Mouse (Mus musculus): ENCODE results near the gene Ldah. TPM values are rescaled to one million over a fixed set of nuclear protein-coding genes. Genes with fewer than 3 reads are reported as not detected.
"Not testable (repeated sequence)": the region's sequence is repeated elsewhere in the genome, so short reads cannot be mapped to it uniquely, and the experiment has no call there.

Gene Ldah
- 10 to 100 TPM; 38.9 to 45.2 TPM for total RNA-seq (2021)
- long read RNA-seq, experiment 1, transcript Ldah-201 (7 exons, 2,737 nt) = major isoform, 7 of 31 reads
- long read RNA-seq, experiment 1, partial matches to known transcripts = 0 of 31 reads
- long read RNA-seq, experiment 1, other reads (novel, unspliced or antisense) = 23 of 31 reads
- long read RNA-seq, experiment 2, transcript Ldah-201 (7 exons, 2,737 nt) = major isoform, 7 of 32 reads
- long read RNA-seq, experiment 2, partial matches to known transcripts = 3 of 32 reads
- long read RNA-seq, experiment 2, other reads (novel, unspliced or antisense) = 20 of 32 reads

DNA sequence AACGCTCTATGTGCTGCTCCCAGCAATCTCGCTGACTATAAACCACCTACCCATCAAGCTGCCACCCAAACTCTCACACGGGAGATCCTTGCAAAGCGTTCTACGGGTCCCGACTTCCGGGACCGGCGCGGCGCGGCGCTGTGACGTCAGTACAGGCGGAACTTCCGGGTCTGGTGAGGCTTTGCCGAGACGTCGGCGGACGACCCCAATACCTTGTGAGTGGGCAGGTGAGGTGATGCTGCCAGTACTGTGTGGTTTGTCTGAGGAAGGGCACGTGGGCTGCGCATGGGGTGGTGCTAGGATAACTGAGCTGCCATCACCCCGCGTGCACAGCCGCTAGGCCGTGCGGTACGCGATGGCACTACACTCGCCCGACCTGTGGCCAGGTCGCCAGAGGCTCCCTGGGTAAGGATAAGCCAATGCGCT lies at the start of gene Ldah:
Ldah (plus strand) TSS at position 130 of the 426 bp plus-strand sequence.
- DNase-seq (ENCODE audit: low spot score in 2 of 2) = peak; percentile 70 to 75

DNA sequence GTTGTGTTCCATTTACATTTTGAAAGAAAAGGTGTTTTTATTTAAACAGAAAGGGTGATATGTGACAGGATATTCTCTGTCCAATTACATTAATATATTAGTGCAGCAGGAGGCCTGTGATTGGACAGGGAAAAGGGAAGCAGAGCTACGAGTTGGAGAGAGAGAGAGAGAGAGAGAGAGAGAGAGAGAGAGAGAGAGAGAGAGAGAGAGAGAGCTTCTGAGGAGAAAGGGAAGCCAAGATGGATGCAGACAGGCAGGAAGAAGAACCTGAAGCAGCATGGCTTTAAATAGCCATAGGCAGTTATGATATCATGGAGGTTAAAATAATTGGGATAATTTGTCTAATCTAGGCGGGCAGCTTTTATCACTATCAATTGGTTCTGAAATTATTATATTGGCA lies 40.2 kb upstream of the Ldah start:
- DNase-seq (ENCODE audit: low spot score in 2 of 2) = no peak

DNA sequence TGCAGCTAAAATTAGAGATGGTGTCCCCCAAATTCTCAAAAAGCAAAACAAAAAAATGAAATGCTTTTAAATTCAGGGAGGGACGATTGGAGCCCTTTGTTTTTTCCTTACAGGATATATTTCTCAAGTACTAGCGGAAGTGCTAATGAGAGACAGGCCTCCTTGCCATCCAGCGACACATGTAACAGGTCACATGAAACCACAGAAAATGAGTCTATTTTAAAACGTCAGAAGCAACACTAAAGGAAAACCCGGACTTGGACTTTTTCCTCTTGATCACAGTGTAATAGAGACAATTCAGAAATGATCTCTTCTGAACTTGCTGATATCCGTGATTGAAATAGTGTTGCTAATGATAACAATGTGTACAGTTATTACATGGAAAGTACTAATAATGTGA lies 27.0 kb upstream of the Ldah start:
- no peak for DNase-seq (ENCODE audit: low spot score in 2 of 2)

DNA sequence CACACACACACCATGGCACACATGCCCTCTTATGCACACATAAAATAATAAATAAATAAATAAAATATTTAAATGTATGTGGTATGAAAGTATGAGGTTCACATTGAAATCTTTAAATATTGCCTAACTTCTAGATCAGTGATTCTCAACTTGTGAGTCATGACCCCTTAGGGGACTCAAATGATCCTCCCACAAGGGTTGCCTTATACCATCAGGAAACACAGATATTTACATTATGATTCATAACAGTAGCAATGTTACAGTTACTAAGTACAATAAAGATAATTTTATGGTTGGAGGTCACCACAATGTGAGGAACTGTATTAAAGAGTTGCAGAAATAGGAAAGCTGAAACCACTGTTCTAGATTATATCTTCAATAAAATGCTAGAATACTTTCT lies 26.2 kb upstream of the Ldah start:
- DNase-seq (ENCODE audit: low spot score in 2 of 2) = no peak

DNA sequence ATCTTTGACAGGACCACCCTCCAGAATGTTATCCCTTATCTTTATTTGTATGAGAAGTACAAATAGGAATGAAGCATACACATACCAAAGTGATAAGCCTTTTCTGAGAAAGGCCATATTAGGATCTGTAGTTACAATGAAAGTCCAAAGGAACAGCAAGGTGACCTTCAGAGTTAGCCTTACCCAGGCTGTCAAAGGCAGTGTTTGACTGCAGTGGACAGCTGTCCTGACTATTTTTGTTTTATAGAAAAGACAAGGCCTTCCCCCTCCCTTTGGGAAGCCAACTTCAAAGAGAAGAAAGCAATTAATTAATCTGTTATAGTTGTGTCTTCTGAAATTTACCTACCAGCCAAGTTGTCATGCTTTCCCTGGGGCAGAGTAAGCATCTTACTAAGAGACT lies 23.4 kb upstream of the Ldah start:
- DNase-seq (ENCODE audit: low spot score in 2 of 2) = no peak

DNA sequence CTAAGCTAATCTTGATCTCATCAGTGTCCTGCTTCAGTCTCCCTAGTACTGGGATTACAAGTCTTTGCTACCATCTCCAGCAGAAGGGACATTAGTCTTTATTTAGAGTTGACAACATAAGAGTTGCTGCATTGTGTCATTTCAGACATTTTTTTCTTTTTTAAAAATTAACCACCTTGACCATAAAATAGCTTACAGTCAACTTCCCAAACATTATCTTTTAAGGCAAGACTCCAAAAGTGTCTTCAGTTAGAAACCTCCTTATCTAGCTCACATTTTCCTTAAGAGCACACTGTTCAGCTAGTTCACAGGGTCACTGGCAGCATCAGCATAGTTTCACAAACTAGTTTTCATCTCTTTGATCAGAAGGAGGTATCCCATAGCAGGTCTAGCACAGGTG lies 19.7 kb upstream of the Ldah start:
- DNase-seq (ENCODE audit: low spot score in 2 of 2) = no peak

DNA sequence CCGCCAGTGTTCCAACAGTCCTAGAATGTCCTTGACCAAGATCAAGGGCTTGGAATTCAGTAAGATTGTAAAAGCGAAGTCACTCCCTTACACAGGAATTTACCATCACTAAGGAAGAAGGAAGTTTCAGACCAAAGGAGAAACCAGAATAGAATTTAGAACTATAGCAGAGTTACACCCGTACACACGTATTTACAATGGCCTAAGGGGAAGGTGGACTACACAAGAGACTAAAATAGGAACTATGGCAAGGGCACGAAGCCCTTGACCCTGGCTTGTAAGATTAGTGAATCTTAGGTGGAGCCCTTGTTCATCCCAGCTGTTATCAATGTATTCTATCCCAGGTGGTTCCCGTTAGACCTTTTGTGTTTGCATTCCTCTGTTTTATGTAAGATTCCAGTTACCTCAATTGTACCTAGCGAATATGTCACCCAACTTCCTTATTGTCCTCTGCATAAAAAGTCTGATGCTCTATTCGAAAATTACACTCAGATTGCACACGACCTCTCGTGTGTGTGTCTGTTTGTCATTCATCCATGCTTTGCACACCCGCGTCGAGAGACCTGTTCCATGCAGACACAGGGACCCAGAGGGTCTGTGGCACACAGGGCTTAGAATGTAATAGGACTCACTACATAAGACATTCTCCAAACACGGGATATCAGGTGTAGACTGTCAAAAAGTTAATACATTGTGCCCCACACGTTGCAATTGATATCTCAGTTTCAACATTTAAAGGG lies 18.9 kb upstream of the Ldah start:
- DNase-seq (ENCODE audit: low spot score in 2 of 2) = not testable (repeated sequence)

DNA sequence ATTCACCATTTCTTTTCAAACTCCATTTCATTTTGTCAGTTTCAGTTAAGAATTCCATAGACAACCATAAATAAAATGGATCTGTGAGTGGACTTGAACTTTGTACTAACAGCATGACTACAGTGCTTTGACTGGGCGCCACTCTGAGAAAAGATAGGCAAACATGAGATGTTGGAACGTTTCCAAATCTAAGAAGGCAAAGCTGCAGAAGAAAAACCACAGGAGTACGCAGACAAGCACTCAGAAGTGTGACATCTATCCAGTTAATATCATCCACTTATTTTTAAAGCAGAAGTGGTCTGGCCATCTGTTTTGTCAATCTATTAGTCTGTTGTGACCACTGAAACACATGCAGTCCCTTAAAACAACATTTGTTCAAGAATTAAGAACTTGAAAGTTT lies 18.2 kb upstream of the Ldah start:
- no peak for DNase-seq (ENCODE audit: low spot score in 2 of 2)

DNA sequence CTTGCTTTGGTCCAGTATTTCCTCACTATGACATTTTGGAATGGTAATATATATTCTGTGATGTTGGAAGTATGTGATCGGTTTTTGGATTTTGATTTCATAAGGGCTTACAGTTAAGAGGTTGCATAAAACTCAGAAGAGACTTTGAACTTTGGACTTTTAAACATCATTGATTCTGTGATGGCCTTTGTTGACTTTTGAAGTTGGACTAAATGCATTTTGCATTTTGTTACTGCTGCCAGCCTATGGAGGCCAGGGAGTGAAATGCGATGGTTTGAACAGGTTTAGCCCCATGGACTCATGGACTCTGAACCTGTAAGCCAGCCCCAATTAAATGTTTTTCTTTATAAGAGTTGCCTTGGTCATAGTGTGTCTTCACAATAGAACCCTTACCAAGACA lies 2.2 kb upstream of the Ldah start:
- no peak for DNase-seq (ENCODE audit: low spot score in 2 of 2)

DNA sequence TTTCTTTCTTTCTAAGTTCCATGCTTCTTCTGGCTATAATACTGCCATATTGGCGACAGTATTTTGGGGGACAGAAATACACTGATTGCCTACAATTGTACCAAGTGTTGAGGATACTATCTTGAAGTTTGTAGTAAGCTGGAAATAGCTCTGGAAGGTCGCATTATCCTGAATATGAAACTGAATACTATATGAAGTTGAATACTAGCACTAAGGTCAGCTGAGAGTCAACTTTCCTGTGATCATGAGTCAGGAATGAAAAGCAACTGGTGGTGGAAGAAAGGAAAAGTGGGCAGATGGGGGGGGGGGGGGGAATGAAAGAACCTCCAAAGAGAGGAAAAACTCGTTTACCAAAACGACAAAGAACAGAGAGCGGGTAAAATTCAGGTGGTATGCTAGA lies 329 bp upstream of the Ldah start:
- DNase-seq (ENCODE audit: low spot score in 2 of 2) = no peak

DNA sequence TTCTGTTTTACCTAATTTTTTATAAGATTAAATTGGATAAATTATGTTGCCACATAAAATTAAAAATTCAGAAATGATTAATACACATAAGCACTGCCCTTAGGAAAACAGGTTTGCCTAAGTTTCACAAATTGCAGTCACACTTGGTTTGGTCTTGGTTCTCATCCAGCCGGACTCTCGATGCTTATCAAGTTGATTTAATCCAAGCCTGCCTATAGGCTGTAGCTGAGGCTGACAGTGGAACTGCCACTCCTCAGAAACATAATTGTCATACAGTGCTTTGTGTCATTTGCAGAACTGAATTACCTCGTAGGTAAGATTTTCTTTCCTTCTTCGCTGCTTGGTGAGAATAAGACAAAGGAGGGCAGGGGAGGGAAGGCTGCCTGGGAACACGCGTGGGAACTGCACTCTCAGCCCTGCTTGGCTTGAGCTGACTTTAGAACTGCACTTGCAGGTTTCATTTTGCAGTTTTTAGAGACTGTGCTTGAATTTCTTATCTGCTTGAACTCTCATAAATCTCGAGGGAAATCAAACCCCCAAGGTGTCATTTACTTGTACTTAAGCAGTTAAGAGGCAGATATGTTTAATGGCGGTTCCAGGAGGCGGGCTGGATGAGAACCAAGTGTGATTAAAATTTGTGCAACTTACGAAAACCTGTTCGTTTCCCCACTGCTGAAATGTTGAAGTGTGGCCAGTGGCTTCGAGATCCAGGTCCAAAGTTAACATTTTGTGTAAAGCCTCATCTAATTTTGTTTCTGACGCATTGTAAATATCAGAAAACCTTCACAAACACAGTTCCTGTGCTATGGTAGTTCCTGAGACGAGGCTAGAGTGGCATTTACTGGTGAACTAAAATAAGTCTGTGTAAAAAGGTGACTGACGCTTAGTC lies 8.7 kb downstream of the Ldah start:
- DNase-seq (ENCODE audit: low spot score in 2 of 2) = no peak

DNA sequence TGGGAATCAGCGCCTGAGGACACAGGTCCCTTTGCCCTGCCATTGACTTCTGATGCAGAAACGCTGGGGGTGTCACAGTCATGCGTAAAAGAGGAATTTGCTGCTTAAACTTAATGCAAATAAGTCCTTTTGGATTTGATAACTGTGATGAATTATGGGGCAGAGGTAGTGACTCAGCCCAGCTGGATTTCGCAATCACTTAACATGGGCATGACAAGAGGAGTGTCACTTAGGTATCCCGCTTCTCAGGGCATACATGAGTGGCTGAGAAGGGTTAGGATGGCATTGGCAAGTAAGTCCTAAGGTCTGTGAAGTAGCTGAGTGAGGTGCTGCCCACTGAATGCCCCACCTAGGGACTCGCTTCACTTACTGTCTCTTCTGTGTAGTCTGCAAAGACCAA lies 15.1 kb downstream of the Ldah start:
- DNase-seq (ENCODE audit: low spot score in 2 of 2) = no peak

DNA sequence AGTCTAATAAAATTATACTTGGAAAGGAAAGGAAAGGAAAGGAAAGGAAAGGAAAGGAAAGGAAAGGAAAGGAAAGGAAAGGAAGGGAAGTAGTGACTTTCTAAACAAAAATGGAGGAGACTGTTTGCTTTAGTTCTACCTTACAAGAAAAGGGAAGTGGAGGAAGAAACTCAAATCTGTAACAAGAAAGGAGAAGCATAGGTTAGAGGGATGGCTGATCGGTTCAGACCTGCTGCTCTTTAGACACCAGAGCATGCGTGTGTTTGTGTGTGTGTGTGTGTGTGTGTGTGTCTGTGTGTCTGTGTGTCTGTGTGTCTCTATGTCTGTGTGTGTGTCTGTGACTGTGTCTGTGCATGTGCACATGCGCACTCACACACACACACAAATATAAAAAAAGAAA lies 23.2 kb downstream of the Ldah start:
- DNase-seq (ENCODE audit: low spot score in 2 of 2) = no peak

DNA sequence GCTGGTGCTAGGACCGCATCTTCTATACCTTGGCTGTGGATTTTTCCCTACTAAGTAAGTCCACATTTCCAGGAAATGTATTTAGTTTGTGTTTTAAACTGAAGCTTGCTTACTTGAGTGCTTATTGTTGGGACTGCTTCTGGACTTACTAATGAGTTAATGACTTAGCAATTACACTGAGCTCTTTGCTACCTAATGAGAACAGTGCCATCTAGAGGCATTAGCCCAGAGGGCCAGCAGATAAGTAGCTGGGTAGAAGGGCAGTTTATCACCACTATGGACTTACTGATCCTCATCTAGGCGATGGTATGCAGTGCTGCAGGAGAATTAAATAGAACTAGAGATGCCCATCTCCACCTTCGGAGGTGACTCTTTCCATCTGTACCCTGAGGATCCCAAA lies 24.8 kb downstream of the Ldah start:
- DNase-seq (ENCODE audit: low spot score in 2 of 2) = no peak

DNA sequence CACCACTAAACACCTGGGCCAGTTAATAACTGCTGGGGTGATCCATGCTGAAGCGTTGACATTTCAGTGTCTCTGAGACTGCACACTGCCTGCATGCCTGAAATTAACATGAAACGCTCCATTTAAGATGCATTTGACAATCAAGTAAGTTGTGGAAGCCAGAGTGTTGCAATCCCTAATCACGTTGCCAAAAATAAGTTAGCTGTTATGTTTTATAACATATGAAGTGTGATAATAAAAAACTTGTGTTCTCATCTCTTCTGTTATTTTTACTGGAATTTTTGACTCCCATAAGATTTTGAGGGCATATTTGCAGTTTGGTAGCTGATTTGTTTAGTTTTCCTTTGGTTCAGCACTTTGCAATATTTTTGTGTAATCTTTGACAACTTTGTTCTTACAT lies 34.3 kb downstream of the Ldah start:
- DNase-seq (ENCODE audit: low spot score in 2 of 2) = no peak

DNA sequence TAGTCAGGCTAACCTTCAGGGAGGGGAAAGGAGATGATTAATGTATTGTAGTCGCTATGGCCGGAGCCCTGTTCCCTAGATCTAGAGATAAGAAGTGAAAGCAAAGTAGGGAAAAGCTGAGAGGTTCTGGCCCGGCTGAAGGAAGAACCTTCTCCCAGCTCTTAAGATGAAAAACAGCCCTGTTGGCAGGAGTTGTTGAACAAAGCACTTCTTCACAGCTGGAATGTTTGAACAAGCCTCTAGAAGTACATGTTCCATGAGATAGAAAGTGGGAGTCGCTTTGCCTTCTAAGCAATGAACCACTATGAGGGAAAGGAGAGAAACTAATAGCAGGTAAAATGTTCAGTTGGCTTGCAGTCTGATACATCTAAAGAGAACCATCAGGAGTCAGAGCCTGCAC lies 36.8 kb downstream of the Ldah start:
- DNase-seq (ENCODE audit: low spot score in 2 of 2) = no peak

DNA sequence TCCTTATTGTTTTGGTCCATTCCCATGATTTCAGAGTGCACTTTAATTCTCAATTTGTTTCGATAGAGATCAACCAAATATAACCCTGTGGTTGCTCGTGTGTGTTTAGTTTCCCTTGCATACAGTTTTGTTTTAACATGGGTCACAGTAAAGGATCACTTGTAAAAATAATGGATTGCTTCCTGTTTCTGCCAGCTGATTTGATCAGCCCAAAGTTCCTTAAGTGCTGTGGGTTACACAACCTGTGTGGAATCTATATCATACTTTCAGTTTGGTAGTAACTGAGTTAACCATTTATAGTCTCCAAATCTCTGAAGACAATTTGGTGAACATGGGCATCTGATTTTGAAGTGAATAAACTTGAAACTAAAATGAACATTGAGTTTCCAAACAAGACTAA lies 52.4 kb downstream of the Ldah start:
- no peak for DNase-seq (ENCODE audit: low spot score in 2 of 2)

DNA sequence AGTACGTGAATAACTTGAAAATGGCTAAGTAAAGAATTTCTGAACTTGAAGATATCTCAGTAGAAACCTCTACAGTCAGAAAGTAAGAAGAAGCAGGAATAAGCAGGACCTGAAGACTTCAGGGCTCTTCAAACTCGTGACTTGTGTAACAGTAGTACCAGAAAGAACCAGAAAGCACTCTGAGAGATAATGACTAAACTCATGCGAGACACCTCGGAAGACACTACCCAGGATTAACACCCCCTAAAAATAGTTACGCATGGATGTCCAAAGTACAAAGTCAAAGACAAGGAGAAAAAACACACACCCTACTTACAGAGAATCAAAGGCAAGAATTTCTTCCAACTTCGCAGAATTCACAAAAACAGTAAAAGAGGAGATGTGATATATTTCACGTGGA lies 58.4 kb downstream of the Ldah start:
- DNase-seq (ENCODE audit: low spot score in 2 of 2) = no peak

DNA sequence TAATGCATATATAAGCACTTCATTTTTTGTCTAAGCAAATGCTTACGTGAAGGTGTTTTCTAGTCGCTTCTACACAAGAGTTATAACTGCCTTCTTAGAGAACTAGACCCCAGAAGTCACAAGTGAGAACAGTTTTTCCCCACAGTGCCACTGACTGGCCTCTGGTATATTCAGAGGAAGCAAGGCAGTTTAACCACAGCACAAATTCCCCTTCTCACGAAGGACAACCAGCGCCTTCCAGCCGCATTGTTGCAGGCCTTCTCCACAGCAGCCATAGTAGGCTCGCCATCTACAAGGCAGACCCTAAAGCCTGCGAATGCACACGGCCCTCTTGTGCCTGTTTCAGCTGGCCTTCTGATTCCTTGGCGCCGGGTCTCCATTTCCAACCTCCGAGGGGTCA lies 61.7 kb downstream of the Ldah start:
- DNase-seq (ENCODE audit: low spot score in 2 of 2) = no peak

DNA sequence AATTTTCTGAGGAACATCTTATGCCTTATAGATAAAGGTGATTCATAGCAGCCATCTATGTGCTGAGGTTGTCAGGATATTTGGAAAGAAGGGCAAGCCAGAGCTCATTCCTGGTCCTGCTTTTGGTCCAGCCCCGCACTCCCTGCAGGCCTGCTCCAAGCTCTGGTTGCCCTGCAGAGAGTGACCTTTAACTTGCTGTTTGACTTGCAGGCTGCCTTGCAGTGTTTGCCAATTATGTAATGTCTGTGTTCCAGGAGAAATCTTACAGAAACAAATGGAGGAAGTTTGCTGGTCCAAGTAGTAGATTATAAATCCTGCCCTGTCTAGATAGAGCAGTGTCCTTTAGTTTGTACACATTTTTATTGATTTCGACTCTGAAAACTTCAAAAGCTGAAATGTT lies 63.5 kb downstream of the Ldah start:
- DNase-seq (ENCODE audit: low spot score in 2 of 2) = no peak

DNA sequence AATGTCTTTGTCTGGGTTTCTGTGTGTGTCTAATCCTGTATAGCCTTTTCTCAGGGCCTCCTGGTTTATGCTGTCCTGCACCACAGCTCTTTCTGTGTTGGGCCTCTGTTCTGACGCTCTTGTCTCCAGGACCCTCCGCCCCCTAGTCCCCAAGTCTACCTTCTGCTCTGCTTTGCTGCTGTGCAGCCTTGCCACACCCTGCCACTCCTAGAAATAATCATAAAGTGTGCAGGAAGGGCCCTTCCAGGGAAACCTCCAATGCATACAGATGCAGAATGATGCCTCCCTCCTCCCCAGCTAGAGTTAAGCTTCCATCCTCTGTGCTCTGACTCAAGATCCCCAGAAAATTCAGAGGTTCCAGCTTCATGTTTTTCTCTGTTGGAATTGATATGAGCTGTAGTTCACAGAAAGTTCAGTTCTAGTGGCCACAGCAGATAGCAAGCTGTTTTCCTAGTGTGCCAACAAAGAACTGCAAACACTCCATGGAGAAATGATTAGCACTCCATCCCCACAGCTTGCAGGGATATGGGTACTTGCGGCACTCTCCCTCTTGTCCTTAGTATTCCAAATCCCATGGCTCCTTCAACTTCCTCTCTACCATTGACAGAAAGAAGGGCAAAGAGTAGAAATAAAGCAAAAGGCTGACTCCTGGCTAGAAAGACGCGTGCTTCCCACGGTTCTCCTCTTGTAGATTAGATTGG lies 65.7 kb downstream of the Ldah start:
- DNase-seq (ENCODE audit: low spot score in 2 of 2) = no peak

Measured in adrenal gland, postnatal 4 days (tissue).